Mouse (Mus musculus): ENCODE measurements around the gene Smarcc1.

DNA sequence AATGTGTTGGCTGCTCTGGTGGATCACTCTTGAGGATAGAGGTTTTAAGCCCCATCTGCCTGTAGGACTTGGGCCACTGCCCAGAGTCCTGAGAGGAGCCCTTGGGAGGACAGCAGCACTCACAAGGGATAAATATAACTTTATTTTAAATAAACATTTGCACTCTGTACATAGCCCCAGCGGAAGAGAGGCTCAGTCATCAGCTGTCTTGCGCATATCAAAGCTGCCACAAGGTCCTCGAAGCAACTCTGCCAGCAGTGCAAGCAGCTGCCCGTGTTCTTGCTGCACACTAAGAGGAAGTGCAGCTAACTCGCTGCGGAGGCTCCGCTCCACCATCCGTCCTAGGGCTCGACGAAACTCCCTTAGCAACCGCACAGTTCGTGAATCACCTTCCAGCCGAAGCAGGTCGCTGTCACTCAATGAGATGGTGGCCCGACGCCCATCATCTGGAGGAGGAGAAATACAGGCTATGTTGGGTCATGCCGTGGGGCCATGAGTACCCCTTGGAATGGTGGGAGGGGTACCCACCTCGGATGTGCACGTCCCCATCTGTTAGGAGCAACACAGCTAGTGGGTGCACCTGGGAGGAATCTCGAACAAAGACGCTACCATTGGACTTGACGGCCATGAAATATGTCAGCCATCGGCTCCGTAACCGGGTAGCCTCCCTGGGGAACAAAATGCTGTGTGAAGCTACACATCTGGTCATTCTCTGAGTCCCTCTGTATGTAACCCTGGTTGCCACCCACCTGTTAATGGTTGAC is 33.1 kb upstream of the Smarcc1 start:
- no peak for TF ChIP-seq NRF1 (IDR thresholded peaks at IDR 0.05; ENCODE audit: low read depth, low read length)
- no peak for TF ChIP-seq POLR2A (IDR thresholded peaks at IDR 0.05; ENCODE audit: low read depth, low read length)
- TF ChIP-seq CTCF (conservative IDR thresholded peaks at IDR 0.05 in 1 of 2, IDR thresholded peaks at IDR 0.05 in 1 of 2; ENCODE audit: low read depth in 2 of 2, low read length in 2 of 2), result no peak
- no peak for TF ChIP-seq IRF4 (IDR thresholded peaks at IDR 0.05; ENCODE audit: low read depth, low read length)
- no peak for TF ChIP-seq JUN (IDR thresholded peaks at IDR 0.05; ENCODE audit: insufficient read depth, low read depth, low read length)
